Mouse (Mus musculus) ovary, adult 2 months (tissue): ENCODE results near the gene Rgs1. TPM values are rescaled to one million over a fixed set of nuclear protein-coding genes. Genes with fewer than 3 reads are reported as not detected.

Experiments used
- polyA plus RNA-seq: library from polyadenylated mRNA; depleted of rRNA; stranded (reverse); fragments of >200 nt; gene quantifications from 2 replicates; pipeline ENCODE4 v1.2.3, GENCODE M21; 2012; rRNA removed

Rgs1 gene
- not detected in 2 replicates for polyA plus RNA-seq

GRCm38 (mm10) chr1:144248923-144249322 is at the start of gene Rgs1:
Gene Rgs1 (minus strand): TSS chr1:144249242.

Other genes with a start within 250 kb of the Rgs1 start
- gene Rgs2, start 245.1 kb downstream of the Rgs1 start, polyA plus RNA-seq = 8.3 and 14.8 TPM in 2 replicates
- gene Rgs13, start 71.9 kb downstream of the Rgs1 start, polyA plus RNA-seq = 0.08 TPM in 1 of 2 replicates, not detected in the other